Mouse (Mus musculus) cerebellum, adult 2 months (tissue): Measurements from ENCODE around the gene Shisa7. TPM values are rescaled to one million over a fixed set of nuclear protein-coding genes. Genes with fewer than 3 reads are reported as not detected.

Source experiments
- DNase-seq, 2 experiments: peaks; one replicate each; pipeline ENCODE4 v3.0.0; 2021
- H3K27ac ChIP-seq: fragments of 200-500 bp; 2 replicates; pipeline ENCODE4 v1.5.1; 2012; ENCODE audit warnings: low read length, control low read depth, inconsistent platforms; ENCODE audit not compliant: insufficient read depth
- H3K27me3 ChIP-seq: fragments of 200-500 bp; 2 replicates; pipeline ENCODE4 v1.6.1; 2012; ENCODE audit warnings: inconsistent platforms, mild to moderate bottlenecking, low read length, moderate library complexity; ENCODE audit not compliant: control insufficient read depth, insufficient read depth
- H3K4me1 ChIP-seq: fragments of 200-500 bp; 2 replicates; pipeline ENCODE4 v1.6.1; 2011; ENCODE audit warnings: low read length; ENCODE audit not compliant: control insufficient read depth, insufficient read depth
- H3K4me3 ChIP-seq: fragments of 200-500 bp; replicated peaks from 2 replicates; pipeline ENCODE3; 2011; ENCODE audit warnings: mild to moderate bottlenecking, low read depth, low read length, control low read depth; ENCODE audit not compliant: insufficient read depth
- CTCF ChIP-seq: fragments of 200-500 bp; IDR thresholded peaks from 2 replicates; pipeline ENCODE4 v1.5.1; 2011; ENCODE audit warnings: low read depth, mild to moderate bottlenecking, control low read depth, low read length, moderate library complexity, borderline replicate concordance; ENCODE audit not compliant: insufficient read depth
- POLR2A ChIP-seq: fragments of 200-500 bp; IDR thresholded peaks from 2 replicates; pipeline ENCODE4 v1.6.1; 2011; ENCODE audit warnings: low read length, control low read depth, borderline replicate concordance; ENCODE audit not compliant: insufficient read depth
- WGBS: fragments of 180-500 bp; shearing (Covaris S2); methylation state at CpG from one replicate; pipeline ENCODE4 v1.1.7; 2018; 5-methylcytosine and 5-hydroxymethylcytosine counted together
- polyA plus RNA-seq: library from polyadenylated mRNA; depleted of rRNA; stranded (reverse); fragments of >200 nt; gene quantifications from 2 replicates; pipeline ENCODE4 v1.2.3, GENCODE M21; 2012

Shisa7 gene
- polyA plus RNA-seq, 1 experiment = 21.0 TPM

- TF ChIP-seq CTCF = no peak
- TF ChIP-seq POLR2A = peak; percentile 51; the same call in 1 of the 2 replicates
- peaks cover 20% of the 10 kb centered on the region for H3K4me1 ChIP-seq
- H3K27ac ChIP-seq = peak overlapping the region; percentile 93
- 1% methylated on average over 63 of the region's 64 CpGs for WGBS
- H3K27me3 ChIP-seq = no peaks in the 10 kb centered on the region
- DNase-seq = peak; percentile 69 to 81
- peak overlapping the region; percentile 81 for H3K4me3 ChIP-seq
These were observed 55.7 kb downstream of the Shisa7 start for GRCm38 (mm10) chr7:4788499-4789435.

GRCm38 (mm10) chr7:4783667-4784268 is 60.7 kb downstream of the Shisa7 start:
- no peak for TF ChIP-seq CTCF
- peak; percentile 41; the same call in 1 of the 2 replicates for TF ChIP-seq POLR2A
- Histone ChIP-seq H3K27ac (peak overlapping the region; percentile 87), H3K4me3 (peak overlapping the region; percentile 1), H3K4me1 (peaks cover 31% of the 10 kb centered on the region), H3K27me3 (no peaks in the 10 kb centered on the region)
- 19% methylated on average over 14 of the region's 14 CpGs for WGBS
- peak; percentile 77 to 84 for DNase-seq

DNA sequence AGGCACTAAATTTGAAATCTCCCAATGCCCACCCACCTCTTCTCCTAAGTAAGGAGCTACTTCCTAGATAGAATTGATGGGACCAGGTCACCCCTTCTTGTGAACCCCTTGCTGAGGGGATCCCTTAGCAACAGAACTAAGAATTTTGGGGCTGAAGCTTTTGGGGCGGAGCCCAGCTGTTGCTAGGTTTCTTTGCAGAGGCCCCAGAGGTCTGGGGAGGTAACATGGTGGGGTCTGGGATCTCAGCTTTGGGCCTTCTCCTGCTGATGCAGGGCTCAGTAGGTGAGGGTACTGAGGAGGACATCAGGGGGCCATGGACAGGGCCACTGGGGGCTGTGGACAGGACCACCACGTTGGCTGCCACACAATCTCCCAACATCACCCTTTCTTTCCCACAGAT is 61.7 kb downstream of the Shisa7 start, which contains the start of the genes Il11 and Tmem190:
Gene Il11, minus strand, starts transcription at position 101 of the 400 bp plus-strand sequence.
Gene Tmem190, plus strand, starts transcription at position 179 of the 400 bp plus-strand sequence.
- 72% methylated on average over 2 of the region's 2 CpGs for WGBS
- peak within 1 kb of the TSS; percentile 1 for H3K4me3 ChIP-seq
- H3K4me1 ChIP-seq = peaks cover 28% of the 10 kb centered on the region
- no peaks in the 10 kb centered on the region for H3K27me3 ChIP-seq
- DNase-seq = no peak
- peak within 1 kb of the TSS; percentile 87 for H3K27ac ChIP-seq
- TF ChIP-seq POLR2A (no peak), CTCF (no peak)

GRCm38 (mm10) chr7:4782130-4782529 is 62.4 kb downstream of the Shisa7 start:
- peaks cover 25% of the 10 kb centered on the region for H3K4me1 ChIP-seq
- no peak overlapping the region for H3K27ac ChIP-seq
- TF ChIP-seq POLR2A (no peak), CTCF (no peak)
- no peak overlapping the region for H3K4me3 ChIP-seq
- H3K27me3 ChIP-seq = no peaks in the 10 kb centered on the region
- 76% methylated on average over 3 of the region's 3 CpGs for WGBS
- no peak for DNase-seq

- no peak overlapping the region for H3K4me3 ChIP-seq
- peaks cover 20% of the 10 kb centered on the region for H3K4me1 ChIP-seq
- WGBS = 40% methylated on average over 5 of the region's 5 CpGs
- peaks cover 3% of the 10 kb centered on the region; the same call in 1 of the 2 replicates for H3K27me3 ChIP-seq
- TF ChIP-seq CTCF (no peak), POLR2A (no peak)
- DNase-seq = no peak
- H3K27ac ChIP-seq = no peak overlapping the region
These were observed 64.6 kb downstream of the Shisa7 start for GRCm38 (mm10) chr7:4779921-4780320.

GRCm38 (mm10) chr7:4777851-4778637 is 66.5 kb downstream of the Shisa7 start:
- no peak overlapping the region for H3K4me3 ChIP-seq
- WGBS = 3% methylated on average over 17 of the region's 20 CpGs
- no peak for TF ChIP-seq CTCF
- no peak for TF ChIP-seq POLR2A
- H3K27me3 ChIP-seq = peaks cover 3% of the 10 kb centered on the region; the same call in 1 of the 2 replicates
- no peak overlapping the region for H3K27ac ChIP-seq
- no peak for DNase-seq
- peaks cover 3% of the 10 kb centered on the region; the same call in 1 of the 2 replicates for H3K4me1 ChIP-seq
